Mouse (Mus musculus) heart, embryonic 14.5 days (tissue): ENCODE measurements at regions not wholly inside any gene's neighbourhood (a gene's known extent, or its start where the extent isn't known, plus 50 kb on each side); places are given as distances from the start of the nearest gene placed in this dataset.

Source experiments
- ATAC-seq: fragments of 200-750 bp; cut with Nextera tagmentation; 2 replicates; pipeline ENCODE4 v1.8.0; 2017; ENCODE audit warnings: low read depth, moderate TSS enrichment; ENCODE audit not compliant: insufficient number of reproducible peaks, insufficient read depth, low FRiP score
- H3K27ac ChIP-seq, 2 experiments: fragments of 200-500 bp in 1 of 2; fragments of 300-500 bp in 1 of 2; sonication (generic) in 1 of 2; replicated peaks in 1 of 2; 2 replicates each; pipeline ENCODE4 v1.5.1; 2012 to 2014; ENCODE audit warnings: low read depth in 2 of 2, low read length in 2 of 2, control low read depth in 1 of 2, mild to moderate bottlenecking in 1 of 2, mixed read lengths in 1 of 2; ENCODE audit not compliant: control insufficient read depth in 1 of 2, insufficient read depth in 1 of 2
- H3K27me3 ChIP-seq: fragments of 300-500 bp; sonication (generic); 2 replicates; pipeline ENCODE4 v1.6.1; 2014; ENCODE audit warnings: mild to moderate bottlenecking, low read length, control low read depth; ENCODE audit not compliant: control insufficient read depth, insufficient read depth
- H3K36me3 ChIP-seq: fragments of 300-500 bp; sonication (generic); 2 replicates; pipeline ENCODE4 v1.6.1; 2014; ENCODE audit warnings: mild to moderate bottlenecking, control low read depth, low read length, mixed read lengths; ENCODE audit not compliant: control insufficient read depth, insufficient read depth
- H3K4me1 ChIP-seq, 2 experiments: fragments of 200-500 bp in 1 of 2; fragments of 300-500 bp in 1 of 2; sonication (generic) in 1 of 2; 2 replicates each; pipeline ENCODE4 v1.6.1; 2012 to 2014; ENCODE audit warnings: low read length in 2 of 2, control low read depth in 1 of 2, mixed read lengths in 1 of 2; ENCODE audit not compliant: control insufficient read depth in 2 of 2, insufficient read depth in 2 of 2
- H3K4me2 ChIP-seq: fragments of 300-500 bp; sonication (generic); 2 replicates; pipeline ENCODE4 v1.6.1; 2014; ENCODE audit warnings: mild to moderate bottlenecking, low read length
- H3K4me3 ChIP-seq, 2 experiments: fragments of 200-500 bp in 1 of 2; fragments of 300-500 bp in 1 of 2; sonication (generic) in 1 of 2; 2 replicates each; pipeline ENCODE4 v1.5.1; 2012 to 2014; ENCODE audit warnings: low read length in 2 of 2, mild to moderate bottlenecking in 2 of 2, control low read depth in 1 of 2, low read depth in 1 of 2, moderate library complexity in 1 of 2; ENCODE audit not compliant: control insufficient read depth in 1 of 2, insufficient read depth in 1 of 2
- H3K9ac ChIP-seq: fragments of 300-500 bp; sonication (generic); 2 replicates; pipeline ENCODE4 v1.6.1; 2014; ENCODE audit warnings: mild to moderate bottlenecking, low read length
- H3K9me3 ChIP-seq: fragments of 300-500 bp; sonication (generic); 2 replicates; pipeline ENCODE4 v1.6.1; 2016; ENCODE audit warnings: low read length, control low read depth; ENCODE audit not compliant: control insufficient read depth
- WGBS: fragments of 180-500 bp; shearing (Covaris S2); extraction: QIAGEN DNeasy Blood & Tissue Kit; methylation state at CpG from one replicate; pipeline ENCODE4 v1.1.7; 2014; 5-methylcytosine and 5-hydroxymethylcytosine counted together

DNA sequence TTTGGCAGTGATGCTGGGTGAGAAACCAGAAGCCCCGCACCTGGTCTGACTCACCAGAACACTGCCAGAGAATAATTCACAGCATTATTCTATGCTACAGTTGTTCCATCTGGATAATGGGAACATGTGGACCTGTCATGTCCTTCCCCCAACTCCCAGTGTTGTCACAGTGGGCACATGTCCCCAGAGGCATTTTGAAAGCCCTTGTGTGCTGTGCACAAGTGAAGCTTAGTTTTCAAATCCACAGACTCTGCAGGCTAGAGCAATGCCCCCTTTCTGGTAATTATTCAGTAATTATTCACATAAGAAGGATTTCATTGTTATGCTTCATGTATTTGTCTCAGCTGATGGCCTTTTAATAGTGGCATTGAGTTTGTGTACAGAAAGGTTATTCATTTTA is 146.7 kb downstream of the Slc4a3 start:
- no peak overlapping the region for H3K4me2 ChIP-seq
- no peak overlapping the region for H3K27ac ChIP-seq
- no peaks in the 10 kb centered on the region for H3K27me3 ChIP-seq
- H3K4me3 ChIP-seq: no peak overlapping the region
- no peak overlapping the region for H3K9ac ChIP-seq
- no peaks in the 10 kb centered on the region for H3K9me3 ChIP-seq
- H3K36me3 ChIP-seq: no peaks in the 10 kb centered on the region
- ATAC-seq: no peak
- WGBS: 80% methylated on average over 1 of the region's 1 CpGs
- H3K4me1 ChIP-seq: peaks cover 3 to 7% of the 10 kb centered on the region in 2 experiments; a peak in 2 of 4 replicates

DNA sequence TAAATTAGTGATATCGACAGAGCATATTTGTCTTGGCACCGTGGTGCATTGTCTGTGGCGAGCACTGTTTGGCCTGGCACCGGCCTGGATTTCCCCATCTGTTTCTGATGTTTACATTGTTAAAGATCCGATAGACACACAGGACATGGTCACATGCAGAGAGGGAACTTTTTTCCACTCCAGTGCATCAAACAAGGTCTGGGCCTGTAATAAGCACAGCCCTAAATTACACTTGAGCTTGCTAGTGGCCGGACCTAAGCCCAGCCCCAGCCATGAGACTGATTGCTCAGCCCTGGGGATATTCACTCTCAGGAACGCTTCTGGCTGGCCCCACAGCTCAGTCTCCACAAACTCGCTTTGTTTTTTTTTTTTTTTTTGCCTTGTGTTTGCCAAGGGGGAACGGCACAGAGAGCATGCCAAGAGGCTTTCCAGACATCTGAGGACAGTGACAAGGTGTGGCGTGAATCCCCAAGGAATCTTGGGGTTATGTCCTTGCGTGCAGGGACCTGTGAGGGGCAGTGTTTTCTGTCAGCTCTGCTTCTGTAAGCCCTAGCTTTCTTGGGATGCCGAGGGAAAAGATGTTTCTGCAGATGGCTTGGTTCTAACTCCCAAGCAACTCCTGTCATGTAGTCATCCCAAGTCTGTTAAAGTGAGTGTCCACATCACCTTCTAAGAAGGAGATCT is 147.3 kb downstream of the Slc4a3 start:
- peak; percentile 73 for ATAC-seq
- Histone ChIP-seq H3K4me2 (no peak overlapping the region), H3K4me1 (peaks cover 3 to 7% of the 10 kb centered on the region in 2 experiments; a peak in 2 of 4 replicates), H3K27ac (peak overlapping the region; percentile 15 to 33; a peak in 1 of 4 replicates), H3K27me3 (no peaks in the 10 kb centered on the region), H3K4me3 (no peak overlapping the region), H3K9ac (no peak overlapping the region), H3K9me3 (no peaks in the 10 kb centered on the region), H3K36me3 (no peaks in the 10 kb centered on the region)
- 53% methylated on average over 12 of the region's 12 CpGs for WGBS

DNA sequence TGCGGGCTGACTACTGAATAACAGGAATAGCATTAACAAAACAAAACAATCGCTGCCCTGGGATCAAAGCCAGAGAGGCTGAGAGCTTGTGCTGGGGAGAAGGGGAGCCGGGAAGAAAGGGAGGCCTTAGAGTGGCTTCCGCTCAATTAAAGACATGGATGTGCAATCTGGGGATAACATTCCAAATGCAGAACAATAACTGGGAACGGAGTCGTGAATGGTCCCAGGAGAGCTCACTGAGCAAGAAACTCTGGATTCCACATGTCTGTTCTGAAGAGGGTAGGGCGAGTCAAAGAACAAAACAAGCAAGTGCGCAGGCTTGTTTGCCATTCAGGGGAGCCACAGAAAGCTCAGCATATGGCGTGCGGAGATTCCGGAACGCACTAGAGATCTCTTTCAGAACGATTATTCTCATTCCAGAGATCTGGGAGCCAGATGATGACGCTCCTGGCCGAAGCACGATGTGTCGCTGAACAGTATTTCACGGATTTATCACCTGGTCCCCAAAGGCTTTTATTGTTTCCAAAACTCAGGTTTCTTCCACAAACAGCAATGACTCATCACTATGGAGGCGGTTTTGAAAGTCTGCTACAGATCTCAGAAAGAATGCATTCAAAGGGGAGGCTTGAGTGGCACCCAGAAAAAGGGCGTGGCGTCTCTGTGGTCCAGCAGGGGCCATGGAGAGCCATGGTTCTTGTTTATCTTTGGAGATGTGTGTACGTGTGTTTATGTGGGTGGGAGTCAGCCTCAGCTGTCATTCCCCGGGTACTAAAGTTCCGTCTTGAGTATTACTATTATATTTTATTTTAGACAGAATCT is 159.0 kb downstream of the Slc4a3 start:
- no peak for ATAC-seq
- H3K27ac ChIP-seq: no peak overlapping the region
- H3K27me3 ChIP-seq: no peaks in the 10 kb centered on the region
- peaks cover 2 to 3% of the 10 kb centered on the region in 2 experiments; a peak in 1 of 4 replicates for H3K4me1 ChIP-seq
- peak overlapping the region; percentile 23 for H3K4me2 ChIP-seq
- no peaks in the 10 kb centered on the region for H3K36me3 ChIP-seq
- no peaks in the 10 kb centered on the region for H3K9me3 ChIP-seq
- H3K4me3 ChIP-seq: no peak overlapping the region
- 58% methylated on average over 24 of the region's 24 CpGs for WGBS
- H3K9ac ChIP-seq: no peak overlapping the region

DNA sequence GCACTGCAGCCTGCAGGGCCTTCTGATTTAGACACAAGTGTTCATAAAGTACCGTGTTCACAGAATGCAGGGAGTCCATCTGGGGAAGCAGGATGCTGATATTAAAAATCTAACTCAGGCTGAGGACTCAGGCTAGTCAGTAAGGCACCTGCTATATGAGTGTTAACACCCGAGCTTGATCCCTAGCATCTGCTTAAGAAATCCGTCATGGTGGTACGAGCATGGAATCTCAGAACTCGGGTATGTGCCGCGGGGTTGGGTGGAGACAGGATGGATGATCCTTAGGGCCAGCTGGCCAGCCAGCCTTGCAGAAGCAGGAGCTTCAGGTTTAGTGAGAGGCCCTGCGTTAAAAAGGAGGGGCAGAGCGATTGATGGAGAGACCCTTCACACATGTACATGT is 160.1 kb downstream of the Slc4a3 start:
- Histone ChIP-seq H3K4me2 (no peak overlapping the region), H3K9ac (no peak overlapping the region), H3K27ac (no peak overlapping the region), H3K9me3 (no peaks in the 10 kb centered on the region), H3K4me3 (no peak overlapping the region), H3K36me3 (no peaks in the 10 kb centered on the region), H3K27me3 (no peaks in the 10 kb centered on the region), H3K4me1 (peaks cover 2 to 3% of the 10 kb centered on the region in 2 experiments; a peak in 1 of 4 replicates)
- no peak for ATAC-seq
- WGBS: 77% methylated on average over 9 of the region's 9 CpGs

DNA sequence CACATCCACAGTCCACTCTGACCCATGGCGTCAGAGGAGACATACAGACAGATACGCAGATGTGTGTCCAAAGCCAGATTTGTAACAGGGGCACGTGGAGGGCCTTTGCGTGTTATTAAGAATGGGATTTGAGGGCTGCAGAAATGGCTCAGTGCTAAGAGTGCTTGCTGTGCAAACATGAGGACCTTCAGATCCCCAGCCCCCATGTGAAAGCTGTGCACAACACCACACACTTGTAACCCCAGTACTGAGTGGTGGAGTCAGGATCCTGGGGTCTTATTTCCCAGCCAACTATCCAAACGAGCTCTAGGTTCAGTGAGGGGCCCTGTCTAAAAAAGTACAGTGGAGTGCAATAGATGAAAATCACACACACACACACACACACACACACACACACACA is 177.4 kb downstream of the Slc4a3 start:
- WGBS: 83% methylated on average over 5 of the region's 5 CpGs
- Histone ChIP-seq H3K9ac (no peak overlapping the region), H3K36me3 (no peaks in the 10 kb centered on the region), H3K4me3 (no peak overlapping the region), H3K4me1 (no peaks in the 10 kb centered on the region), H3K27me3 (no peaks in the 10 kb centered on the region), H3K9me3 (0 out of 2 replicates have a peak, but pooled peaks cover 3% of the 10 kb centered on the region), H3K27ac (no peak overlapping the region), H3K4me2 (no peak overlapping the region)
- no peak for ATAC-seq

DNA sequence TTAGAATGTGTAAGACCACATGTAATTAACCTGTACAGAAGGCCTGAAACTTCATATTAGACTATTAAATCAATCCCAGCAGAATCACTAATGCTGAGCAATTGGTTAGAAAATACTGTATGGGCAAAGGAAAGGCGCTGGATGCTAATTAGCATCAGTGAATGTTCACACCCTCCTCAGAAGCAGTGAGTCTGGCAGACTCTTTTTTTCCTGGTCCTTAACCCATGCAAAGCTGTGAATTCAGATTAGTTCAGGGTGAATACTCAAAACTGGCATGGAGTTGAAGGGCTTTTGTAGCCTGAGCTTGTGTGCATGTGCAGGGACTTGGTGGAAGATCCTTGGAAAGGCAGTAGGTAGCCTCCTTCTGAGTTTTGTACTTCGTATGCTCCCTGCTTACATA is 179.3 kb downstream of the Slc4a3 start:
- Histone ChIP-seq H3K9ac (no peak overlapping the region), H3K9me3 (0 out of 2 replicates have a peak, but pooled peaks cover 3% of the 10 kb centered on the region), H3K27ac (no peak overlapping the region), H3K4me2 (no peak overlapping the region), H3K27me3 (no peaks in the 10 kb centered on the region), H3K36me3 (no peaks in the 10 kb centered on the region), H3K4me3 (no peak overlapping the region), H3K4me1 (no peaks in the 10 kb centered on the region)
- WGBS: 71% methylated on average over 2 of the region's 2 CpGs
- no peak for ATAC-seq

DNA sequence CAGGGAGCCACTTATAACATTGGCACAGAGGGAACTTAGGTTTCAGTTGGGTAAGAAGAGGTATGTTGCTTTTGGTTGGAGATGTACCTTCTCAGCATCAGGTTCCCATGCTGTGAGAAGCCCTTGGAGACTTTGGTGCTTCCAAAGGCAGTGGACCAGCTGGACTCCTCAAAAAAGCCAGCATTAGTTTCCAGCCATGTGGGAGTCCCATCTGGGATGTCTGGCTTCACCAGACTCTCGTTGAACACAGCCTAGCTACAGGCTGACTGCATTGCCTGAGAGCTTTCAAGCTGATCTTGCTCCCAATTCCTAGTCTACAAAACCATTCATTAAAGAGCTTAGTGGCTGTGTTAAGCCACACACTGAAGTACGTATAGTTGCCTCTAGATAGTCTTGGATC is 182.8 kb downstream of the Slc4a3 start:
- H3K36me3 ChIP-seq: no peaks in the 10 kb centered on the region
- ATAC-seq: no peak
- H3K27me3 ChIP-seq: no peaks in the 10 kb centered on the region
- H3K27ac ChIP-seq: no peak overlapping the region
- WGBS: 58% methylated on average over 2 of the region's 2 CpGs
- no peak overlapping the region for H3K4me3 ChIP-seq
- no peak overlapping the region for H3K9ac ChIP-seq
- H3K4me2 ChIP-seq: no peak overlapping the region
- H3K4me1 ChIP-seq: peaks cover 8 to 11% of the 10 kb centered on the region in 2 experiments
- H3K9me3 ChIP-seq: 0 out of 2 replicates have a peak, but pooled peaks cover 3% of the 10 kb centered on the region
